Mouse (Mus musculus): ENCODE measurements around the gene Vax2.

DNA sequence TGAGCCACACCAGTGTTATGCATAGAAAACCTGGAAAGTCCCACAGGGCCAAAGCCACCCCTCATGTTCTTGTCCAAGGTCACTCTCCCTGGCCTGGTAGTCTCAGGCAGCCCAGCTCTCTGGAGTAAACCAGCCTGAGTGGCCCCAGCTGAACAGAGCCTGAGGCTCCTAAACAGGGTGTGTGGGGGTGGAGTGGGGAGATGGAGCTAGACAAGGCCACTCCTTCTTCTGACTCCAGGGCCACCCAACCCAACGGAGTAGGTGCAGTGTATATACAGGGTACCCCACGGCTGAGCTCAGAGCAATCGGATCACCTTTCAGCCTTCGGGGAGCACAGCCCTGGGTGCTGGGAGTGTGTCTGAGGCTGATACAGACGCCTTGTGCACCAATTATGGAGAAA lies 33.1 kb downstream of the Vax2 start:
- TF ChIP-seq CTCF (IDR thresholded peaks at IDR 0.05; ENCODE audit: control insufficient read depth, insufficient read depth, low read length) = no peak
- TF ChIP-seq POLR2A (IDR thresholded peaks at IDR 0.05; ENCODE audit: borderline replicate concordance, control insufficient read depth, low read depth, low read length) = no peak
